Mouse (Mus musculus) layer of hippocampus, adult 8-10 months (tissue): ENCODE measurements around the gene 1700018B08Rik. TPM values are rescaled to one million over a fixed set of nuclear protein-coding genes. Genes with fewer than 3 reads are reported as not detected.

ENCODE experiments used
- DNase-seq, 2 experiments: peaks; one replicate each; pipeline ENCODE4 v3.0.0; 2022; ENCODE audit warnings: low spot score in 2 of 2
- total RNA-seq, 4 experiments: library from RNA; stranded (reverse); gene quantifications; 2 replicates each; pipeline ENCODE4 v1.2.4; 2022

1700018B08Rik gene
- total RNA-seq: not detected

GRCm38 (mm10) chr8:121544276-121544785 lies at the start of gene 1700018B08Rik:
Gene 1700018B08Rik, minus strand, starts transcription at chr8:121544320.
- no peak for DNase-seq

- no peak for DNase-seq
These were observed 49.2 kb upstream of the 1700018B08Rik start for GRCm38 (mm10) chr8:121593293-121593692.

- no peak for DNase-seq
These were observed 47.3 kb upstream of the 1700018B08Rik start for GRCm38 (mm10) chr8:121591178-121592066.

GRCm38 (mm10) chr8:121590203-121591177 lies 46.4 kb upstream of the 1700018B08Rik start, which contains the start of gene Map1lc3b:
Gene Map1lc3b, plus strand, starts transcription at chr8:121590361.
- DNase-seq: peak; percentile 93 to 96

GRCm38 (mm10) chr8:121589205-121589726 lies 45.1 kb upstream of the 1700018B08Rik start:
- DNase-seq: no peak

- DNase-seq: no peak
These were observed 44.6 kb upstream of the 1700018B08Rik start for GRCm38 (mm10) chr8:121588750-121589149.

- DNase-seq: peak; percentile 99 to 100
These were observed 41.2 kb upstream of the 1700018B08Rik start for GRCm38 (mm10) chr8:121585159-121585825.

GRCm38 (mm10) chr8:121584730-121585129 lies 40.6 kb upstream of the 1700018B08Rik start:
- no peak for DNase-seq

GRCm38 (mm10) chr8:121583653-121584052 lies 39.5 kb upstream of the 1700018B08Rik start:
- DNase-seq: no peak

- DNase-seq: no peak
These were observed 36.3 kb upstream of the 1700018B08Rik start for GRCm38 (mm10) chr8:121580465-121580864.

GRCm38 (mm10) chr8:121578676-121579451 lies 34.7 kb upstream of the 1700018B08Rik start, which contains the start of gene Fbxo31:
Gene Fbxo31, minus strand, starts transcription at chr8:121578806.
- peak; percentile 94 to 96 for DNase-seq

GRCm38 (mm10) chr8:121577751-121578675 lies 33.9 kb upstream of the 1700018B08Rik start:
- no peak for DNase-seq

GRCm38 (mm10) chr8:121575661-121576060 lies 31.5 kb upstream of the 1700018B08Rik start:
- DNase-seq: no peak

GRCm38 (mm10) chr8:121573275-121573674 lies 29.2 kb upstream of the 1700018B08Rik start:
- no peak for DNase-seq

GRCm38 (mm10) chr8:121572121-121572520 lies 28.0 kb upstream of the 1700018B08Rik start:
- DNase-seq: no peak

- no peak for DNase-seq
These were observed 26.7 kb upstream of the 1700018B08Rik start for GRCm38 (mm10) chr8:121570801-121571200.

GRCm38 (mm10) chr8:121570335-121570734 lies 26.2 kb upstream of the 1700018B08Rik start:
- DNase-seq: no peak

- no peak for DNase-seq
These were observed 24.2 kb upstream of the 1700018B08Rik start for GRCm38 (mm10) chr8:121568321-121568720.

- DNase-seq: no peak
These were observed 19.6 kb upstream of the 1700018B08Rik start for GRCm38 (mm10) chr8:121563701-121564100.
